Mouse (Mus musculus) bone marrow, adult 2 months (tissue): ENCODE data around the gene Dusp27. TPM values are rescaled to one million over a fixed set of nuclear protein-coding genes. Genes with fewer than 3 reads are reported as not detected.

ENCODE experiments used
- H3K27ac ChIP-seq: fragments of 200-500 bp; 2 replicates; pipeline ENCODE4 v1.5.1; 2012; ENCODE audit warnings: low read depth, mild to moderate bottlenecking, control low read depth, inconsistent platforms, low read length; ENCODE audit not compliant: control insufficient read depth, poor library complexity, insufficient read depth
- H3K4me1 ChIP-seq: fragments of 200-500 bp; 2 replicates; pipeline ENCODE4 v1.6.1; 2011; ENCODE audit warnings: low read length; ENCODE audit not compliant: control insufficient read depth, insufficient read depth
- H3K4me3 ChIP-seq: fragments of 200-500 bp; replicated peaks from 2 replicates; pipeline ENCODE3; 2011; ENCODE audit warnings: mild to moderate bottlenecking, low read depth, low read length, control low read depth; ENCODE audit not compliant: control insufficient read depth
- CTCF ChIP-seq: fragments of 200-500 bp; IDR thresholded peaks from 2 replicates; pipeline ENCODE4 v1.5.1; 2011; ENCODE audit warnings: low read length, control low read depth; ENCODE audit not compliant: control insufficient read depth, insufficient read depth
- POLR2A ChIP-seq: fragments of 200-500 bp; IDR thresholded peaks from 2 replicates; pipeline ENCODE4 v1.6.1; 2011; ENCODE audit warnings: low read depth, mild to moderate bottlenecking, control low read depth, low read length, borderline replicate concordance; ENCODE audit not compliant: control insufficient read depth
- WGBS: fragments of 180-500 bp; shearing (Covaris S2); methylation state at CpG from one replicate; pipeline ENCODE4 v1.1.7; 2018; 5-methylcytosine and 5-hydroxymethylcytosine counted together
- polyA plus RNA-seq: library from polyadenylated mRNA; stranded (reverse); fragments of >200 nt; gene quantifications from 2 replicates; pipeline ENCODE4 v1.2.4, GENCODE M21; 2011; ENCODE audit warnings: low replicate concordance; ENCODE audit not compliant: missing spikeins, insufficient read depth, insufficient read length

Dusp27 gene
- polyA plus RNA-seq, 1 experiment, result 1.2 TPM

DNA sequence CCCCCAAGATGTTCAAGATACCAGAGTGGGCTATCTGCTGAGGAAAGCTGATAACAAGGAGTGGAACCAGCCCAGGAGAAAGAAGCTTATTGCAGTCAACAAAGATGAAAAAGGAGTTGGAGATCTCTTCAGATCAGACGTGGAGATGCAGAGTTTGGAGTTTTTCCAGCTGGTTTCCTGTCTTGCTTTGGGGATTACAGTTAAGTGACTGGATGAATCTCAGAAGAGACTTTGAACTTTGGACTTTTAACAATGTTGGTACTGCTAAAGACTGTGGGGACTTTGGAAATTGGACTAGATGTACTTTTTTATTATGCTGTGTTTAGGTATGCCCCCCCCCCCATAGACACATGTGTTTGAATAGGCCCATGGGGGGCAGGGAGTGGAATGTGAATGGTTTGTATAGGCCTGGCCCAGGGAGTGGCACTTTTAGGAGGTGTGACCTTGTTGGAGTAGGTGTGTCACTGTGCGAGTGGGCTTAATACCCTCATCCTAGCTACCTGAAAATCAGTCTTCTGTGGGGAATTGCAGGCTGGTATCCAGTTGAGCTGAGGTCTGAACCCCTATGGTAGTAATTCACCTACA, 59.8 kb downstream of the Dusp27 start:
- H3K4me3 ChIP-seq, result no peak overlapping the region
- 74% methylated on average over 2 of the region's 2 CpGs for WGBS
- TF ChIP-seq CTCF (no peak), POLR2A (no peak)
- no peak overlapping the region for H3K27ac ChIP-seq
- no peaks in the 10 kb centered on the region for H3K4me1 ChIP-seq

DNA sequence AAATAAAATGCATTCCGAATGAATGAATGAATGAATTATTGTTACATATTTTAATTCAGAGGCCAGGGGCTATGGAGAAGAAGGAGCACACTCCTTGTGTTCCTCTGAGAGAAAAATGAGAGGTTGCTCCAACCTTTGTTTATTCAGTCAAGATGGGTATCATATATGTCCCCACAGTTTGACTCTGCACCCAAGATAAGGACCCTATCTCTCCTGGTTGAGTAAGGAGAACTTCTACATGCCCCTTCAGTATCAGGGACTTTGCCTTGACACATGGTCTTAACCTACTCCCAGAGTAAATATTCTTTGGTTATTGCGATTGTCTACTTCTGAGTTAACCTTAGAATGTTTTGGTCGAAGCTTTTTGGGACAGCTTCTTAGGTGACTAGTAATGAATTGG, 63.9 kb downstream of the Dusp27 start:
- 65% methylated on average over 3 of the region's 3 CpGs for WGBS
- TF ChIP-seq POLR2A (no peak), CTCF (no peak)
- Histone ChIP-seq H3K4me3 (no peak overlapping the region), H3K4me1 (no peaks in the 10 kb centered on the region), H3K27ac (no peak overlapping the region)

DNA sequence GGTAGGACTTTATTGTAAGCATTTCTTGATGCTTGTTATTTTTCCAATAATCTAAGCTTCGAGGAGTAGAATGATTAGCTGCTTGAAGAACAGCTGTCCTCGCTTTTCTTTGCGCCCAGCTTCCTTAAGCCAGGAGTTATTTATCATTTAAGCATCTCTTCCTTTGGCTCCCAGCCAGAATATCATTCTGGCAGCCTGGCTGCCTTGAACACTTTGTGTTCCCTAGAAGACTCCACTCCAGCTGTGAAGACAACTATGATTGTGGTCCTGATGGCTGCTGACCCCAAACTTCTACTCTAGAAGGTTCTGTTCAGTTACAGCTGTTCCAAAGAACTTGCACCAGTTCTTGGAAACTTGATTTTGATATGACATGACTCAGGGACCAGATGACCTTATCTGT, 66.2 kb downstream of the Dusp27 start:
- H3K4me3 ChIP-seq, result no peak overlapping the region
- 68% methylated on average over 3 of the region's 3 CpGs for WGBS
- TF ChIP-seq CTCF (no peak), POLR2A (no peak)
- no peaks in the 10 kb centered on the region for H3K4me1 ChIP-seq
- H3K27ac ChIP-seq, result no peak overlapping the region

DNA sequence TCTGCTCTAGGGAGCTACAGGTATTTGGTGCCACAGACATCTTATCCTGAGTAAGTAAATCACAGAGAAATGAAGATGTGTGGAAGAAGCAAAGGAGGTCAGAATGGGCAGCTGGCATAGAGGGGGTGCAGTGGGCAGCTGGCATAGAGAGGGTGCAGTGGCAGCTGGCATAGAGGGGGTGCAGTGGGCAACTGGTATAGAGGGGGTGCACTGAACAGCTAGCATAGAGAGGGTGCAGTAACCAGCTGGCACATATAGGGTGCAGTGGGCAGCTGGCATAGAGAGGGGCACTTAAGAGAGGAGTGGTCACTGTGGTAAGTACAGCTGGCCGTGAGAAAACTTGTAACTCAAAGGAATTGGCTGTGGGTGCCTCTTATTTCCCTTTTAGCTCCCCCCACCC, 67.3 kb downstream of the Dusp27 start:
- TF ChIP-seq CTCF (no peak), POLR2A (no peak)
- Histone ChIP-seq H3K4me3 (no peak overlapping the region), H3K4me1 (no peaks in the 10 kb centered on the region), H3K27ac (no peak overlapping the region)
- WGBS, result 24% methylated on average over 1 of the region's 1 CpGs

DNA sequence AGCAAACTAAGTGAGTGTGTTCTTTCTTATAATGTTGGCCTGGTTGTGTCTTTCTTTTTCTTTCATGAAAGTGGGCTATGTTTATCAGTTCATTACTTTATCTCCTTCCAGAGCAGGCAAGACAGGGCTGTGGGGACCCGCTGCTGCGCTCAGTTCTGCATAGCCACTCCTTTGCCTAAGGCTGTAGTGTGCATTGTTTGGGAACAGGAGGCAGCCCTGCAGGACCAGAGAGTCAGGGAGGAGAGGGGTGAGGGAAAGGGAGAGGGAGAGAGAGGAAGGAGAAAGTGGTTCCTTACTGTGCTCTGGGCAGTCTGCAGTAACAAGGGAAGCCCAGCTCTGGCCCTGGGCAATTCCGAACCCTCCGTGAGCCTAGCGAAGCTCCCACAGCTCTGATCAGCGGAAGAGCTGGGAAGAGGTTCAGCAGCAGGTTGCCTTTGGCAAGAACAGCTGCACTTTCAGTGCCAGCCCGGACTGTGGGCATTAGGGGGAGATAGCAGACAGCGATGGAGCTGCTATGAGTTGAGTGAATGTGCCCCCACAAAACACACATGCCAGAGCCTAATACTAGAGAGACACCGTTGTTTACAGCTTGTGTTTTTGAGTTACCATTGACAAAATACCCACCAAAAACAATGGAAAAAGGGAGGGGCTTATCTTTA, 71.5 kb downstream of the Dusp27 start:
- TF ChIP-seq CTCF (no peak), POLR2A (no peak)
- H3K4me1 ChIP-seq, result no peaks in the 10 kb centered on the region
- WGBS, result 69% methylated on average over 9 of the region's 9 CpGs

DNA sequence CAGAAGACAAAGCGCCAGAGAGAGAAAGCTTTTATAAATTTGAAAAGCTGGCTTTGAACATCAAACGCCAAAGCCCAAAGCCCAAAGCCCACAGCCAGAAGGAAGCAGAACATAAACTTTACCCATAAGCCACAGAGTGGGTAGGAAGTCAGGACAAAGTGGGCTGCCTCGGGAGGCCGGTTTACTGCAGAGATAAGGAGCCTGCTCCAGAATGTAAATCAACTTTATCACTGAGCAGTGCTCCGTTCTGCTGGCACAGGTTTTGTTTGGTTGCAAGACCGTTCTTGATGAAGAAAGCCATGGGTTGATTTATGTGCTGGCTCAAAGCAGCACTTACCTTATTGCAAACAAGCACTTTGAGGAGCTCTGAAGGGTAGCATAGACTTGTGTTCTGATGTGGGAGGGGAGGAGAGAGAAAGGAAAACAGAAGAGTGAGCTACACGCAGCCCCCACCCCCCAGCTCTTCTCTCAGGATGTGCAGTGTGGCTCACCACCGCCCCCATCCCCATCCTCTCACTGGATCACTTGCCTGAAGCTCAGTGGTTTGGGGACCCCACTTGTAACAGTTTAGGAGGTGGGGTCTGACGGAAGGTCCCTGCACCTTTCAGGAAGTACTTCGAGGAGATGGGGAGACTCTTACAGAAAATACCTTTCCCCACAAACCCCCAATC, 74.3 kb downstream of the Dusp27 start:
- Histone ChIP-seq H3K4me3 (no peak overlapping the region), H3K27ac (no peak overlapping the region), H3K4me1 (no peaks in the 10 kb centered on the region; the same call in 1 of the 2 replicates)
- WGBS, result 9% methylated on average over 10 of the region's 10 CpGs
- no peak for TF ChIP-seq POLR2A
- TF ChIP-seq CTCF, result no peak

More for the DNA sequence above, 71.5 kb downstream of the Dusp27 start:
- Histone ChIP-seq H3K27ac (no peak overlapping the region), H3K4me3 (no peak overlapping the region)

DNA sequence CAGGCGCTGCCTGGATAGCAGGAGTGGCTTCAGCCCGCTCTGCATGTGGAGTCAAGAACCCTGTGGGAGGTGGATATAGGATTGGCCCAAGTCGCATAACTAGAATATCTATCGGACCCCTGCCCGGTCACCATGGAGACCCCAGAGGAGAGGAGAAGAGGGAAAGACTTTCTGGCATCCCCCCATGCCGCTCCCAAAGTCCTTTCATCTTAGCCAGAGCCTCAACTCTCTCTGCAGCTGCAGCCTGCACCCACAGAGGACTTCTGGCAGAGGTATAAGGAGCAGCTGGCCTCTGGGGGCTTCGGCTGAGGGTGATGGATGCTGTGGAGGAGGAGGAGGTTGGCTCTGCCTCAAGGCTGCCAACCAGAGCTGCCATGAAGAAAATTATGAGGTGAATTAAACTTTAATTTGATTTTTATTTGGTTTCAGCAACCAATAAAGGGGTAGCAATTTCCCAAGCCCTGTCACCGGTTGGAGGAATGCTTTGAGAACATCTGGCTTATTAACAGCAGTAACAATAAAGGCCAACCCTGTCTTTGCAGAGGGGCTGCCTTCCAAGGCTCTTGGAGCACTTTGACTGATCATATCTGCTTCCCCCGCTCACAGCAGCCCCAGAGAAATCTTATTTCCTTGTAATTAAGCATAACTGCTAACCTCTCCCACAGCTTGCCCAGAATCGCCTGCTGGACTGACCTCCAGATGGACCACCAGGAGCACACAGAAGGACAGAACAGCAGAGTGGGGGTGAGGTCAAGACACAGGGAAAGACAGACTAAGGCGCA, 78.5 kb downstream of the Dusp27 start:
- no peak overlapping the region for H3K4me3 ChIP-seq
- no peak overlapping the region for H3K27ac ChIP-seq
- 52% methylated on average over 11 of the region's 11 CpGs for WGBS
- no peaks in the 10 kb centered on the region; the same call in 1 of the 2 replicates for H3K4me1 ChIP-seq
- TF ChIP-seq CTCF (no peak), POLR2A (no peak)

DNA sequence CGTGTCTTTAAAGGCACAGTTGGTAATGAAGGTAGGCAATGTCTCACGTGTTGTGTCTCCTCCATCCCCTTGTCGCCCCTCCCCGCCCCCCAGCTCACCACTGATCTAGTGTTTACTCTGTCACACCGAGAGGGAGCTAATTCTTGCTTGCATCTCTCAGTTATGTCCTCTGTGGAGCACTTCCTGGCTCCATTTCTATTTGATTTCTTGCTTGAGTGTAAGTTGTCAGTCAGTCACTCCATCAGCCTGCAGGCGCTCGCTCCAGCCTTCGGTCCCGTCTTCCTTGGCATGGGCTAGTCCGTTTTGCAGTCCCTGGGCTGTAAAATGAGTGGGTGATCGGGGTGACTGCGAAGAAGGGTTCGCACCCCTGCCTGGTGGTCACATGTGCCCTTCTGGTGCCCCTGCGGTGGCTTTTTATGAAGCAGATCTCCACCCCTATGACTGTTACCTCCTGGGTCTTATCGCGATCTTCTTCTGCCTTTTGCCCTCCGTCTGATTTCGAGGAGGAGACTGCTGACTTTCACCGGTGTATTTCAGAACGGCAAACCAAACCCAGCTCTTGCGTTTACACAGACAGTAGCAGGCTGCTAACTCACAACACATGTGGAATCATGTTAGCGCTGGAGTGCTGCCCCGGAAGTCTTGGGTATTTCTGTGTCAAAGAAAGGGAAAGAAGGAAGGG, 79.4 kb downstream of the Dusp27 start:
- WGBS, result under 1% methylated on average over 23 of the region's 23 CpGs
- TF ChIP-seq POLR2A, result no peak
- TF ChIP-seq CTCF, result no peak
- H3K27ac ChIP-seq, result no peak overlapping the region
- peak overlapping the region; percentile 26 for H3K4me3 ChIP-seq
- no peaks in the 10 kb centered on the region; the same call in 1 of the 2 replicates for H3K4me1 ChIP-seq

Other genes starting within 250 kb of the Dusp27 start
- 7.2 and 9.1 TPM in 2 replicates for gene Pou2f1, start 125.2 kb downstream of the Dusp27 start, polyA plus RNA-seq
- gene Gpa33, start 2.3 kb upstream of the Dusp27 start, polyA plus RNA-seq, result 6.9 TPM in 1 of 2 replicates, not detected in the other
- not detected in 2 replicates for gene Mael, start 110.8 kb upstream of the Dusp27 start, polyA plus RNA-seq
- not detected in 2 replicates for gene Ildr2, start 126.2 kb upstream of the Dusp27 start, polyA plus RNA-seq